Mouse (Mus musculus) CH12.LX (cell line): ENCODE results near the gene Spata21.

Source experiments
- CHD2 ChIP-seq: IDR thresholded peaks from 2 replicates; pipeline ENCODE4 v1.6.1; 2011; ENCODE audit warnings: low read length, improper control_type of control experiment
- CTCF ChIP-seq, 2 experiments: IDR thresholded peaks in 1 of 2; conservative IDR thresholded peaks in 1 of 2; 2 replicates each; pipeline ENCODE4 v1.5.1; 2011 to 2012; ENCODE audit warnings: low read depth in 2 of 2, low read length in 2 of 2, improper control_type of control experiment in 1 of 2, inconsistent platforms in 1 of 2, mild to moderate bottlenecking in 1 of 2, moderate library complexity in 1 of 2
- EP300 ChIP-seq: IDR thresholded peaks from 2 replicates; pipeline ENCODE4 v1.6.1; 2011; ENCODE audit warnings: low read length, improper control_type of control experiment
- GABPA ChIP-seq: IDR thresholded peaks from 2 replicates; pipeline ENCODE4 v1.6.1; 2012; ENCODE audit warnings: low read depth, low read length, improper control_type of control experiment, inconsistent platforms; ENCODE audit not compliant: insufficient replicate concordance
- JUND ChIP-seq: conservative IDR thresholded peaks from 2 replicates; pipeline ENCODE4 v1.6.1; 2011; ENCODE audit warnings: low read depth, low read length, improper control_type of control experiment
- MAX ChIP-seq: IDR thresholded peaks from 2 replicates; pipeline ENCODE4 v1.6.1; 2011; ENCODE audit warnings: low read length, improper control_type of control experiment
- MEF2A ChIP-seq: IDR thresholded peaks from 2 replicates; pipeline ENCODE4 v1.6.1; 2014; ENCODE audit warnings: low read depth, mild to moderate bottlenecking, inconsistent platforms, low read length, improper control_type of control experiment, borderline replicate concordance
- RCOR1 ChIP-seq: conservative IDR thresholded peaks from 2 replicates; pipeline ENCODE4 v1.6.1; 2012; ENCODE audit warnings: low read depth, mild to moderate bottlenecking, inconsistent platforms, low read length, improper control_type of control experiment
- ZNF384 ChIP-seq: IDR thresholded peaks from 2 replicates; pipeline ENCODE4 v1.6.1; 2012; ENCODE audit warnings: low read depth, low read length, improper control_type of control experiment, inconsistent platforms

DNA sequence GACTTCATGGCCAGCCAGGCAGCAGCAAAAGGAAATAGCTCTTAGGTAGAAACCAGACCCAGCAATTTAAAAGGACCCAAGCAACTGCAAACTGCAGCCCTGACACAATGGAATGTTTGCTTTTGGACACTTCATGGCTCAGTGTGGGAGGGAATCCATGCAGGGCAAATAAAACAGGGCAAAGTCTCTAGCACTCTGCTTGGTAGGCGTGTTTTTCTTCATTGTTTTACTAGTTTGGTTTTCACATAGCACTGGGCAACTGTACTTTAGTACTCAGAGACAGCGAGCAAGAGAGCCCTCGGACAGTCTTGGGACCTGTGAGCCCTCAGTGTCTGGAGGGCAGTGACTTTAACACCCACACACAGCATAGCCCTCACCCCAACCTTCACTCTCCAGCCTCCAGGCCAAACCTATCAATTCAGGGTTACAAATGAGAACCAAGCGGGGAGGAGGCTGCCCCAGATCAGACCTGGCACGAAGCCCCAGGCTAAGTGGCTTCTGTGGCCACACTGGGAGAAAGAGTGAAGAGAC is 43.5 kb downstream of the Spata21 start:
- TF ChIP-seq JUND (no peak), RCOR1 (no peak), CTCF (conservative IDR thresholded peaks at IDR 0.05 in 1 of 2, IDR thresholded peaks at IDR 0.05 in 1 of 2; ENCODE audit: low read depth in 2 of 2, low read length in 2 of 2) (no peak), ZNF384 (no peak), EP300 (no peak), GABPA (no peak), MEF2A (no peak), CHD2 (no peak), MAX (no peak)
